Mouse (Mus musculus) lung, postnatal 36 days (tissue): ENCODE measurements around the gene Tead2.

Experiments used
- DNase-seq: peaks from one replicate; pipeline ENCODE4 v3.0.0; 2022; ENCODE audit warnings: mixed read lengths

Tead2 gene

GRCm38 (mm10) chr7:45192585-45193310 is 22.8 kb upstream of the Tead2 start:
- no peak for DNase-seq

- no peak for DNase-seq
Measured at GRCm38 (mm10) chr7:45193406-45193805, 22.1 kb upstream of the Tead2 start.

- DNase-seq = no peak
Measured at GRCm38 (mm10) chr7:45193871-45194785, 21.4 kb upstream of the Tead2 start.

- DNase-seq = no peak
Measured at GRCm38 (mm10) chr7:45195341-45196175, 20.0 kb upstream of the Tead2 start.

- DNase-seq = no peak
Measured at GRCm38 (mm10) chr7:45196176-45196535, 19.4 kb upstream of the Tead2 start.

- no peak for DNase-seq
Measured at GRCm38 (mm10) chr7:45196994-45197393, 18.6 kb upstream of the Tead2 start.

GRCm38 (mm10) chr7:45198435-45198834 is 17.1 kb upstream of the Tead2 start:
- DNase-seq = peak; percentile 86

- no peak for DNase-seq
Measured at GRCm38 (mm10) chr7:45198961-45199360, 16.6 kb upstream of the Tead2 start.

- DNase-seq = no peak
Measured at GRCm38 (mm10) chr7:45202654-45203053, 12.9 kb upstream of the Tead2 start.

GRCm38 (mm10) chr7:45204380-45205143 is 11.0 kb upstream of the Tead2 start, which contains the start of gene Ccdc155:
Gene Ccdc155 (minus strand): TSS chr7:45204892.
- DNase-seq = peak; percentile 95

GRCm38 (mm10) chr7:45208260-45208659 is 7.3 kb upstream of the Tead2 start:
- no peak for DNase-seq

GRCm38 (mm10) chr7:45211070-45211469 is 4.5 kb upstream of the Tead2 start:
- no peak for DNase-seq

- DNase-seq = no peak
Measured at GRCm38 (mm10) chr7:45211851-45212251, 3.7 kb upstream of the Tead2 start, which contains the start of gene Dkkl1. Gene Dkkl1 (minus strand): TSS chr7:45212147.

GRCm38 (mm10) chr7:45212356-45212755 is 3.2 kb upstream of the Tead2 start:
- no peak for DNase-seq

GRCm38 (mm10) chr7:45213708-45214107 is 1.8 kb upstream of the Tead2 start:
- no peak for DNase-seq

- peak; percentile 76 for DNase-seq
Measured at GRCm38 (mm10) chr7:45216442-45217183, 1.1 kb downstream of the Tead2 start.

- no peak for DNase-seq
Measured at GRCm38 (mm10) chr7:45221680-45222079, 6.1 kb downstream of the Tead2 start.

GRCm38 (mm10) chr7:45224826-45225225 is 9.3 kb downstream of the Tead2 start:
- DNase-seq = no peak

GRCm38 (mm10) chr7:45226421-45226820 is 10.9 kb downstream of the Tead2 start:
- DNase-seq = no peak

GRCm38 (mm10) chr7:45228548-45228947 is 13.0 kb downstream of the Tead2 start:
- no peak for DNase-seq

- DNase-seq = no peak
Measured at GRCm38 (mm10) chr7:45229046-45229445, 13.5 kb downstream of the Tead2 start.
